Mouse (Mus musculus): Measurements from ENCODE around the gene Recql.

Recql gene

DNA sequence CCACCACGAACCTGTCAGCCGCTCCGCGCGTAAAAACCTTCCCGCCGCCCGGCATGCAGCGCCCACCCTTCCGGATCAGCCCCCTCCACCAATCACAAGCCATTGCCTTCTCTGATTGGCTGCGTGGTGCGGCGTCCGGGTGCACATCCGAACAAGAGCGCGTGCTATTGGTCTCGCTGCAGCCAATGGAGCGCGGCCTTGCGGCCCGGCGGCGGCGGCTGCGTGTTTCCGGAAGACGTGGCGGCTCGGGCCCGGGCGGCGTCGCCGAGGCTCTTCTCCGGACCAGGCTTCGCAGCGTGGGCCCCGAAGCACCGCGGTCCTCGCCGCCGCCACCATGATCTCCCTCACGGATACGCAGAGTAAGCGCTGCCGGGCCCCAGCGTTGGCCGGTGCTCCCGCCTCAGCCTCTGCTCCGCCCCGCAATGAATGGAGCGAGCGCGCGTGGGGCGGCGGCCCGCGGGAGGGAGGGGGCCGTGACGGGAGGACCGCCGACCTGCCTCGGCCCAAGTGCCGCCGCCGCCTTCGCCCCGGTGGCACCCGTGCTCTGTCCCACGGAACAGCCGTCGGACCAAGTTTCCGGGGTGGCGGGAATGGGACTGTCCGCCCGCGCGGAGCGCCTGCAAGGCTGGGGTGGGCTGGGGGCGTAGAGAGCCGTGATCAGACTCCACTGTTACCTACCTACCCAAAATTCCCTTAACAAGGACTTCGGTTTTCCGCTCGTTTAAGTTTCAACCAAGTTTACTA lies at the start of gene Recql, which contains the start of gene Golt1b:
TSS of gene Recql (minus strand) at position 77 of the 744 bp plus-strand sequence.
TSS of gene Golt1b (plus strand) at position 211 of the 744 bp plus-strand sequence.
- peak; percentile 99 for DNase-seq (ENCODE audit: low read depth)

DNA sequence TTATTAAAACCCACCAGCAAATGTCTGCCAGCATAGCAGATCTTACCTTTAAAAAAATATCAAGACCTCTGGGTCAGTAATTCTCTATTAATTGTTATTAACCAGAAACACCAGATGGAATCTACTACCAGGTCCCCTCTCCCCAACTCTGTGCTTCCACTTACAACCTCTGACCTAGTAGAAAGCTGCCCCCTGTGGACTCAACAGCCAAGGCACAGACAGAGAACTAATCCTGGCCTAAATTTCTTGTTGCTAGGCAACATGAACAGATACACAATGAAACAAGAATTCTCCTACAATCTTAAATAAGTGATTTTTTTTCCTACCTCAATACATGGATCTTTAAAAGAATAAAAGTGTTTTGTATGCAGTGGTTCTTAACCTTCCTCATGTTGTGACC lies 42.2 kb upstream of the Recql start:
- DNase-seq (ENCODE audit: low read depth) = no peak

DNA sequence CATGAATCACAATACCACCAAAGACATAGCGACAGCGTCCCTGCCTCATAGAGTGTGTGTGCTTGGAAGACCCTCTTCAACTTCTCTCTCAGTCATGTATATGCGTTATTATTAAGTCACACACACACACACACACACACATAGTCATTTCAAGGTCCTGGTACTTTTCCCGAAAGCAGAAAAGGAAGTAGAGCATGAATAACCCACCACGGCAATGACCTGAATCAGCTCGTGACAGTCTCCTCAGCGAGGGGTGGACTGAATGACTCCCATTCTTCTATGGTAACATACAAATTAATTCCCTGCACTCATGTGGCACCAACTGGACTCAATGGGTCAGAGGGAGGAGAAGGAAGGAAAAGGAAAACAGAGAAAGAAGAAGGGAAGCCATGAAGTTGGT lies 38.1 kb upstream of the Recql start:
- DNase-seq (ENCODE audit: low read depth) = no peak

DNA sequence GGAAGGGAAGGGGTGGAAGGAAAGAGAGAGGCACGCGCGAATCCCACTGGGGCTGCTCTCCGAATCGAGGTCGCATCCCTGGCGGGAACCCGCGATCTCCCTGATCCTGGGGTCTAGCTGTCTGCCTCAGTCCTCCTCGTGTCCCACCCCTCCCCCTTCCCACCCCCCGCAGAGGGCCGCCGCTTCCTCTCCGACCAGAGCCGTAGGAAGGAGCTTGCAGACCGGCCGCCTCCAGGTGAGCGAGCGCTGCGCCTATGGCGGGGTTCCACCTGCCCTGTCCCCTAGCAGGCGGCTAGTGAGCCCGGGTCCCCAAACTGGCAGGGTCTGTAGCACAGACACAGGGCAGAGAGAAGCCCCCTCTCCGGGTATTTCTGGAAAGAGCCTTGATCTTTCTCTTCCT lies 27.7 kb upstream of the Recql start:
- no peak for DNase-seq (ENCODE audit: low read depth)

- DNase-seq (ENCODE audit: low read depth) = no peak
These were observed 27.0 kb upstream of the Recql start for GRCm38 (mm10) chr6:142413845-142414244.

DNA sequence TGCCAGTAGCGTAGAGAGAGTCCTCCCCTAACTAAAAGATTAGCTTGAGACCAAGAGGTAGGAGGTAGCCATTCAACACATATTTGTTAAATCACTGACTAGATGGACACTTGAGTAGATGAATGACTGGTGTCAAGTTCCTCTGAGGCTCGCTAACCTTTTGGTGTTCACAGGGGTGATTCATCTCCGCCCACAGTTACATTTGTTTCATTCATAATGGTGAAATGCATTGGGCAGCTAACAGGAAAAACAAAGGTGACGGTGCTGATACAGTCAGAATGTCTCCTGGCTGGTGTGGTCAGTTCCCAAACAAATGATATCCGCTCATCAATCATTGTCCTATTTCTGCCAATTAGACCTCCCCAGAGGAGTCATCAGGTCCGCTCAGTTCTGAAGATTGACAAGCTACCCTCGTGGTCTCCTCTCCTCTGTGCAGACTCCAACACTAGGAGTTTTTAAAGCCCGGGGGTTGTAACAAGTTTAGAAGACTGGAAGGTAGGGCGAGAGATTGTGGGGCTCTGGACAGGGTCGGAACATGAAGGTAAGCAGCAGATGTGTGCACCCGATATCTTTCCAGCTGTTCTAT lies 26.1 kb upstream of the Recql start, which contains the start of gene Spx:
TSS of gene Spx (plus strand) at position 536 of the 586 bp plus-strand sequence.
- peak; percentile 68 for DNase-seq (ENCODE audit: low read depth)

DNA sequence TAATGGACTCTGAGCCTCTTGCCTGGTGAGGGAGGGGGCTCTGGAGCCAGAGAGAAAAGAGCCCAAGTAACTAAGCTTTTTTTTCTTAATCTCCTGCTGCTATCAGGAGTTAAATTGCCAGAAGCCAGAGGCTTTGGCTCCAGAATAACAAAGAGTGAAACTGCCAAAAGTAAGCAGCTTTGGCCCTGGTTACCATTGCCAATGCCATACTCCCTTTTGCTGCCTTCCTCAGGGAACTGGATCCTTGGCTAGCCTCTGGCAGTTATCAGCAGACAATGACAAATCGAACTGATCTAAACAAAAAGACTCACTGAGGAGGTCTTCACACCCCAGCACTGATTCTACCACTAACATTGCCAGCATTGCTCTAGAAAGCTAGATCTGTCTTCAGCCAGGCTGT lies 24.3 kb upstream of the Recql start:
- peak; percentile 28 for DNase-seq (ENCODE audit: low read depth)

GRCm38 (mm10) chr6:142395756-142396155 lies 8.9 kb upstream of the Recql start:
- no peak for DNase-seq (ENCODE audit: low read depth)

DNA sequence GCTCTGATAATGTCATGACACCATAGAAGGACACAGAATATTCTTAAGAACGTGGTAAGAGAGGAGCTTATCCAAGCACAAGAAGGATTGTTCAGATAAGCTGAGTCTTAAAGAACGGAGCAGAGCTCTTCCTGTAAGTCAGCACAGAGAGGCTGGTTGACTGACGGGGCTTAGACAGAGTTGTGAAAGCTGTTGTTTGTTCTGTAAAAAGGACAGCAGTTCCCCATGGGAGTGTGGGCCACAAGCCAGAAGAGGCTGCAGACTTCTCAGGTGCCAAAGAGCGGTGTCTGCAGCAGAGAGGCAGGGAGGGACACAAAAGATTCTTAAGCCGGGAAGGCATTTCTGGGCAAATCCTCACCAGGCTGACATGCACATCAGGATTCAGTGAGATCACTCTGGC lies 7.8 kb upstream of the Recql start:
- DNase-seq (ENCODE audit: low read depth) = no peak

GRCm38 (mm10) chr6:142392312-142392711 lies 5.4 kb upstream of the Recql start:
- no peak for DNase-seq (ENCODE audit: low read depth)

- peak; percentile 68 for DNase-seq (ENCODE audit: low read depth)
These were observed 2.2 kb upstream of the Recql start for GRCm38 (mm10) chr6:142389101-142389500.

DNA sequence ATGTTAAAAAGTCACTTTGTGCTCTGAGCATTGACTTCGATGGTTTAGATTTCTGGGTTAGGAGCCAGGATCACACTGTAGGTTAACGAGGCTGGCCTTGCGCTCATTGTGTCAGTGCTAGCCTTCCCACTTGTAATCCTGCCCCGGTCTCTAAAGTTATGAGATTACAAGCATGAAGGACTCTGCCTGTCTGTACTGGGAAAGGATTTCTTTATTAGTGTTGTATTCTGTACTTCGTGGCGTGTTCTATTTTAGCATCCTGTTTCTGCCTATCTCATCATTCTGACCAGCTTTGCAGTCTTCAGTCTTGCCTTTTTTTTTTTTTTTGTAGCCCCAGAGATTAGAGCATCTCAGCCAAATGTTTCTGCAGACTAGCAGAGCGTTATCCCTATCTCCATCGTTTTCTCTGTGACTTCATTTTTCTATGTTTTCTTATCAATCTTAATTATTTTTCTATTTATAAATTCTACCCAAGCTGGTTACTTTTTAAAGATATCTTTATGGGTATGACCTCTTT lies 926 bp upstream of the Recql start:
- peak; percentile 44 for DNase-seq (ENCODE audit: low read depth)

- DNase-seq (ENCODE audit: low read depth) = no peak
These were observed 439 bp downstream of the Recql start for GRCm38 (mm10) chr6:142386285-142387010.

- no peak for DNase-seq (ENCODE audit: low read depth)
These were observed 2.4 kb downstream of the Recql start for GRCm38 (mm10) chr6:142384521-142384920.

DNA sequence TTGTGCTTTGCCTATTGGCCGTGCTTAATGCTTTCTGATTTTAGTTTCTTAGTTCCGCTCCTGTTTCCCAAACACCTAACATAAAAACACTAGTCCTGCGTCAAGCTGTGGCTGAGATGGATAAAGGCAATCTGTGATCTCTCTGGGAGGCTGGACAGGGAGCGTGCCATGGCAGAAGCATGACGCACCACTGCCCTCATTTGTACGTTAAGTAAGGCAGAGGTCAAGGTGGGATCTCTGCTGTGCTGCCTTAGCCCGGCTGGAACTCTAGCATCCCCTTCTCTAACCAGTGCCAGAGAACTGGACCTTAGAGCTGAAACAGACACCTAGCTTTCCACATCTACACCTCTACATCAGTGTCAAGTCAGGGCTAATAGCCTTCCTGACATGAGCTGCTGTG lies 5.3 kb downstream of the Recql start:
- no peak for DNase-seq (ENCODE audit: low read depth)

DNA sequence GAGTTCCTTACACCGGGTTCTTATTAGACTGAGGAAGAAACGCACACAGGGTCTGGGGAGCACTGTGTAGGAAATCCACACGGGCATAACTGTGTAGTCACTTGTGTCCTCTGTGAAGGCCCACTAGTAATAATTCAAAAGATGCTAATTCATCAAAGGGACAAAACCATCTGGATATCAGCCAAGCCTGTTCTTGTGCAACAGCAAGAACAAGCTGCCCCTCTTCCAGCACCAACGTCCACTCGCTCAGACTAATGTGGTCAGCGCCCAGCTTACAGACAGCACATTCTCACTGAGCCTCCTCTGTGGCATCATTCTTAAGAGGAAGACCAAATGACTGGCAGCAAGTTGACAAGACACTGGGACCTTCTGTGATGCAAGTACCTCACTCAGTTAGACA lies 6.9 kb downstream of the Recql start:
- DNase-seq (ENCODE audit: low read depth) = no peak

- DNase-seq (ENCODE audit: low read depth) = no peak
These were observed 8.1 kb downstream of the Recql start for GRCm38 (mm10) chr6:142378576-142379330.

DNA sequence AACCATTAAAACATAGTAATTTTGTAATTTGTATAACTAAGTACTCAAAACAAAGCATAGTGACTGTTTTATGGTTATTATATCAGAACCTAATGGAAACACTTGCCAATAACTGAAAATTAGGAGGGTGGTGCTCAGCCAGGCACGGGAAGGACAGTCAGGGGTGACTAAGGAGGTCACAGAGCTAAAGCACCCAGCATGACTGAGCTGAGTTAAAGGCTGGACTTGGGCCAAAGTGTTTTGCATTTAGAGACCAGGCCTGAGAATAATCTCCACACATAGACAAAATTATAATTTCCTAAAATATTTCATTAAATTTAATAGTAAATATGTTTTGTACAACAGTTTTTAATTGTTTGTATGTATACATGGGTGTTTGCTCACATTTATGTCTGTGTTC lies 9.8 kb downstream of the Recql start:
- peak; percentile 79 for DNase-seq (ENCODE audit: low read depth)

- DNase-seq (ENCODE audit: low read depth) = no peak
These were observed 17.3 kb downstream of the Recql start for GRCm38 (mm10) chr6:142369568-142369967.

DNA sequence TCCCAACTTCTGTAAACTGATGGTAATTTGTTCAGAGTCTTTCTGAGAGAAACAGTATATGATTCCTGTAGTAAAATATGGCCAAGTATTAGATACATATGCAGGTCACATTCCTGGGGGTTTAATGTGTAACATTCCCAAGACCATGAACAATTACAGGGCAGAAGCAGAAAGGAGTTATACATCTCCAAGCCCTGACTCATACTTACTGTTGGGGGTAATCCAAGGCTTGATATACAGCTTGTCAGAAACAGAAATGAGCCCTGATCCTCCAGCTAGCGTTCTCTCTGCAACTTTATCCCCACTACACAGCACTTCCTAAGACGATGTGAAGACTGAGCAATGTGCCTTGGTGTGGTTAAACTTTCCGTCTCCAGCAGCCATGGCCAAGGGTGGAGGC lies 19.3 kb downstream of the Recql start:
- DNase-seq (ENCODE audit: low read depth) = peak; percentile 92

GRCm38 (mm10) chr6:142366473-142367018 lies 20.3 kb downstream of the Recql start:
- peak; percentile 62 for DNase-seq (ENCODE audit: low read depth)

All from NIH3T3 (cell line).